Mouse (Mus musculus) megakaryocyte, embryonic 14.5 days (primary cell): ENCODE data around the gene Prl7c1.

ENCODE experiments used
- FLI1 ChIP-seq: IDR thresholded peaks from 2 replicates; pipeline ENCODE4 v1.6.1; 2012; ENCODE audit warnings: low read length, inconsistent platforms, mixed read lengths
- GATA1 ChIP-seq: IDR thresholded peaks from 3 replicates; pipeline ENCODE4 v1.6.1; 2012; ENCODE audit warnings: mixed read lengths, low read length, inconsistent platforms, borderline replicate concordance

GRCm38 (mm10) chr13:27802765-27803164 is 22.2 kb upstream of the Prl7c1 start:
- TF ChIP-seq GATA1 (no peak), FLI1 (no peak)
